Mouse (Mus musculus): Measurements from ENCODE around the gene Pagr1b.

GRCm38 (mm10) chr7:127055026-127055585 lies 38.8 kb upstream of the Pagr1b start:
- TF ChIP-seq TAL1 (IDR thresholded peaks at IDR 0.05; ENCODE audit: low read length), result no peak
- TF ChIP-seq GATA1 (IDR thresholded peaks at IDR 0.05; ENCODE audit: low read length), result no peak

All from erythroblast, embryonic 14.5 days (primary cell).